Mouse (Mus musculus): ENCODE results near the gene Il16.

- no peak for TF ChIP-seq POLR2A (IDR thresholded peaks at IDR 0.05; ENCODE audit: extremely low read depth, insufficient read depth, low read length)
- no peak for TF ChIP-seq CTCF (IDR thresholded peaks at IDR 0.05; ENCODE audit: extremely low read depth, insufficient read depth, low read length)
These were observed 86.1 kb downstream of the Il16 start for GRCm38 (mm10) chr7:83659159-83660065.

Measured in cortical plate, adult 2 months (tissue).